Mouse (Mus musculus) stomach, embryonic 15.5 days (tissue): ENCODE results near the gene Tex26. TPM values are rescaled to one million over a fixed set of nuclear protein-coding genes. Genes with fewer than 3 reads are reported as not detected.

Source experiments
- ATAC-seq: fragments of 200-750 bp; cut with Nextera tagmentation; 2 replicates; pipeline ENCODE4 v1.8.0; 2017; ENCODE audit warnings: low read depth, moderate number of reproducible peaks, moderate TSS enrichment; ENCODE audit not compliant: insufficient read depth, low FRiP score
- H3K27ac ChIP-seq: fragments of 300-500 bp; sonication (generic); 2 replicates; pipeline ENCODE4 v1.5.1; 2015; ENCODE audit warnings: mild to moderate bottlenecking, inconsistent platforms
- H3K27me3 ChIP-seq: fragments of 300-500 bp; sonication (generic); replicated peaks from 2 replicates; pipeline ENCODE4 v1.6.1; 2015; ENCODE audit warnings: inconsistent platforms
- H3K36me3 ChIP-seq: fragments of 300-500 bp; sonication (generic); 2 replicates; pipeline ENCODE4 v1.6.1; 2015; ENCODE audit warnings: inconsistent platforms
- H3K4me1 ChIP-seq: fragments of 300-500 bp; sonication (generic); 2 replicates; pipeline ENCODE4 v1.6.1; 2015; ENCODE audit warnings: inconsistent platforms
- H3K4me2 ChIP-seq: fragments of 300-500 bp; sonication (generic); 2 replicates; pipeline ENCODE4 v1.6.1; 2015; ENCODE audit warnings: mild to moderate bottlenecking, inconsistent platforms
- H3K4me3 ChIP-seq: fragments of 300-500 bp; sonication (generic); replicated peaks from 2 replicates; pipeline ENCODE4 v1.5.1; 2015; ENCODE audit warnings: inconsistent platforms
- H3K9ac ChIP-seq: fragments of 300-500 bp; sonication (generic); 2 replicates; pipeline ENCODE4 v1.6.1; 2015; ENCODE audit warnings: inconsistent platforms
- H3K9me3 ChIP-seq: fragments of 300-500 bp; sonication (generic); 2 replicates; pipeline ENCODE4 v1.6.1; 2016; ENCODE audit warnings: inconsistent platforms
- WGBS: fragments of 180-500 bp; shearing (Covaris S2); methylation state at CpG from one replicate; pipeline ENCODE4 v1.1.7; 2015; 5-methylcytosine and 5-hydroxymethylcytosine counted together
- polyA plus RNA-seq: library from polyadenylated mRNA; unstranded; fragments of >200 nt; fragmentation: Nextera tagmentation; extraction: Ambion mirVana; gene quantifications from 2 replicates; pipeline ENCODE4 v1.2.1, GENCODE M21; 2015

The Tex26 gene
- polyA plus RNA-seq, 1 experiment from 2014 or later, result 0.27 TPM

DNA sequence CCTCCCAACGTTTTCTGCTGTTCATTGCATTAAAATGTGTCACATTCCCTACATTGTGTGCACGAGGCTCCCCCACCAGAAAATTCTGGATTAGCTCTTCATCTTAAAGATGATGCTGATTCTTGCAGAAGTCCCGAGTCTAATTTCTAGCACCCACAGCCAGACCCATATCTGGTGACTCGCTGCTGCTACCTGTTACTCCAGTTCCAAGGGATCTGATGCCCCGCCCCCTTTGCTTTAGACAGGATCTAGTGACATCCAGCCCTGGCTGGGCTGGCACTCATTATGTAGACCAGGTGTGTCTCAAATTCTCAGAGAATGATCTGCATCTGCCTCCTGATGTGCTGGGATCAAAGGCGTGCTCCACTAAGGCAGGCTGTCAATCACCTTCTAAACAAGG, 2.3 kb upstream of the Tex26 start:
- ATAC-seq, result no peak
- H3K9ac ChIP-seq, result no peak overlapping the region
- H3K4me3 ChIP-seq, result no peak overlapping the region
- no peaks in the 10 kb centered on the region for H3K9me3 ChIP-seq
- no peak overlapping the region for H3K27ac ChIP-seq
- WGBS, result 66% methylated on average over 6 of the region's 6 CpGs
- peaks cover 27% of the 10 kb centered on the region for H3K4me1 ChIP-seq
- no peaks in the 10 kb centered on the region for H3K36me3 ChIP-seq
- no peaks in the 10 kb centered on the region for H3K27me3 ChIP-seq
- H3K4me2 ChIP-seq, result no peak overlapping the region

DNA sequence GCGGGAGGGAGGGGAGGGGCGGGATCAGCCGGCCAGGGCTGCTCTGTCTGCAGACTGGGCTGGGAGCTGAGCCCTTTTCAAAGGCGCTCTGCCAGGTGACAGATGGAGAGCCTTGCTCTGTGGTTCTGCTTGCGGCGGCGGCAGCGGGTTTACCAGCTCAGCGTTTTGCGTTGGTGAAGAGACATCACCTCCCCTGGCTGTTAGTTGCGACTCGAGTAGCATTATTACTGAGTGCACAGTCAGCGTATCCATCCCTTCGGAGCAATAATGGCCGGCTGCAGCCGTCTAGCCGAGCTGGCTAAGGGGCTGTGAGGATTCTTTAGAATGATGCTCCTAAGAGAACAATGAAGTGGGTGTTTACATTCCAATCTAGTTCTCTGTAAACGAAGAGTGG, 717 bp downstream of the Tex26 start:
- peak; percentile 80 for ATAC-seq
- Histone ChIP-seq H3K27me3 (no peaks in the 10 kb centered on the region), H3K4me2 (peak overlapping the region; percentile 85), H3K27ac (peak overlapping the region; percentile 92), H3K4me3 (peak overlapping the region; percentile 44), H3K4me1 (peaks cover 24% of the 10 kb centered on the region), H3K9me3 (no peaks in the 10 kb centered on the region), H3K9ac (no peak overlapping the region), H3K36me3 (no peaks in the 10 kb centered on the region)
- WGBS, result under 1% methylated on average over 18 of the region's 18 CpGs

GRCm38 (mm10) chr5:149441646-149442276, 2.3 kb downstream of the Tex26 start:
- Histone ChIP-seq H3K9ac (no peak overlapping the region), H3K36me3 (no peaks in the 10 kb centered on the region), H3K4me3 (no peak overlapping the region), H3K27ac (no peak overlapping the region), H3K27me3 (no peaks in the 10 kb centered on the region), H3K4me2 (no peak overlapping the region), H3K9me3 (no peaks in the 10 kb centered on the region), H3K4me1 (peaks cover 23% of the 10 kb centered on the region)
- no peak for ATAC-seq
- 58% methylated on average over 14 of the region's 14 CpGs for WGBS

GRCm38 (mm10) chr5:149442277-149442660, 2.8 kb downstream of the Tex26 start:
- H3K4me2 ChIP-seq, result no peak overlapping the region
- H3K4me3 ChIP-seq, result no peak overlapping the region
- H3K9ac ChIP-seq, result no peak overlapping the region
- H3K27ac ChIP-seq, result no peak overlapping the region
- 62% methylated on average over 15 of the region's 15 CpGs for WGBS
- no peak for ATAC-seq
- H3K36me3 ChIP-seq, result no peaks in the 10 kb centered on the region
- H3K4me1 ChIP-seq, result peaks cover 23% of the 10 kb centered on the region
- H3K9me3 ChIP-seq, result no peaks in the 10 kb centered on the region
- H3K27me3 ChIP-seq, result no peaks in the 10 kb centered on the region

DNA sequence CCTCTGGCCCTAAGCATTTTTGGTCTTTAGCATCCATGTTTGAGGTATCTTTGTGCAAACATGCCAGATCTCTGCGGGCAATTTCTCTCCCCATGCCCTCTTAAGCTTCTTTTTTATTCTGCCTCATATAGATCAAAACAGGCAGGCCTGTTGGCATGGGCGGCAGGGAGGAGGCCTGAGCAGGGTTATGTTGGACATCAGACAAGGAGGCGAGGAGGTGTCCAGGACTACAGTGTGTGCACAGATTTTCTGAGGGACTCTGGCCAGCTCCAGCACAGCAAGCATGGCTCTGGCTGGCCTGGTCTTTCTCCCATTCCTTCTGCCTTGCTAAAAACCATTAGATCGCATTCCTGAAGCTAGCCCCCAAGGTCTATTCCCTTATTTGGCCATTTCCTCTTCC, 5.0 kb downstream of the Tex26 start:
- Histone ChIP-seq H3K27ac (no peak overlapping the region), H3K4me1 (peaks cover 18% of the 10 kb centered on the region), H3K9ac (no peak overlapping the region), H3K9me3 (no peaks in the 10 kb centered on the region), H3K4me2 (no peak overlapping the region), H3K36me3 (no peaks in the 10 kb centered on the region), H3K27me3 (no peaks in the 10 kb centered on the region), H3K4me3 (no peak overlapping the region)
- no peak for ATAC-seq
- 59% methylated on average over 4 of the region's 4 CpGs for WGBS

DNA sequence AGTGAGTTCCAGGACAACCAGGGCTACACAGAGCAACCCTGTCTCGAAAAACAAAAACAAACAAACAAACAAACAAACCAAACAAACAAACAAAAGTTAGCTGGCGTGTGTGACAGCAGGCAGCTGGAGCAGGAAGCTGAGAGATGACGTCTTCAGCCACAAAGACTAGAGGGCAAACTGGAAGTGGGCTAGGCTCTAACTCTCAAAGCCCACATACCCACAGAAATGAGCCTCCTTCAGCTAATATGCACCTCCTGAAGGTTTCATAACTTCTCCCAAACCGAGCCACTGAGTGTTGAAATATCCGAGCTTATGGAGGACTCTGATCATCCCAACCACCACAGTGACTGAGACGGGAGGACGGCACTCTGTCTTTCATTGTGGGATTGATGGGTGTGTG, 7.0 kb downstream of the Tex26 start:
- H3K4me2 ChIP-seq, result no peak overlapping the region
- no peak for ATAC-seq
- H3K4me1 ChIP-seq, result 0 out of 2 replicates have a peak, but pooled peaks cover 3% of the 10 kb centered on the region
- no peak overlapping the region for H3K4me3 ChIP-seq
- H3K9ac ChIP-seq, result no peak overlapping the region
- no peaks in the 10 kb centered on the region for H3K27me3 ChIP-seq
- H3K36me3 ChIP-seq, result no peaks in the 10 kb centered on the region
- WGBS, result 85% methylated on average over 7 of the region's 7 CpGs
- no peaks in the 10 kb centered on the region for H3K9me3 ChIP-seq
- no peak overlapping the region for H3K27ac ChIP-seq

DNA sequence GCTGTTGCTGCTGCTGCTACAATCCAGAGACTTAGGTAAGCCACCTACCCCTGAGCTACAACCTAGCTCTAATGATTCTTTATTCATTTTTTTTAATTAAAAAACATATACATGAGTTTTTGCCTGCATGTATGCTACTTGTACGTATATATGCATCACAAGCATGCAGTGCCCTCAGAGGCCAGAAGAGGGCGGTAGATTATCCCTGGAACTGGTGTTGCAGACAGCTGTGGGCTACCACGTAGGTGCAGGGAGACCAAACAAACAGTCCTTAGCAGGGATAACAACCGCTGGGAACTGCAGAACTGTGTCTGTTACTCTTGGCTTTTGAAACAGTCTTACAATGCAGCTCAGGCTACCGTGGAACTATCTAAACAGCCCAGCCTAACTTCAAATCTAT, 8.3 kb downstream of the Tex26 start:
- H3K4me2 ChIP-seq, result no peak overlapping the region
- H3K9me3 ChIP-seq, result no peaks in the 10 kb centered on the region
- H3K36me3 ChIP-seq, result no peaks in the 10 kb centered on the region
- H3K27me3 ChIP-seq, result no peaks in the 10 kb centered on the region
- WGBS, result 85% methylated on average over 5 of the region's 5 CpGs
- 0 out of 2 replicates have a peak, but pooled peaks cover 3% of the 10 kb centered on the region for H3K4me1 ChIP-seq
- H3K4me3 ChIP-seq, result no peak overlapping the region
- no peak for ATAC-seq
- no peak overlapping the region for H3K9ac ChIP-seq
- H3K27ac ChIP-seq, result no peak overlapping the region

DNA sequence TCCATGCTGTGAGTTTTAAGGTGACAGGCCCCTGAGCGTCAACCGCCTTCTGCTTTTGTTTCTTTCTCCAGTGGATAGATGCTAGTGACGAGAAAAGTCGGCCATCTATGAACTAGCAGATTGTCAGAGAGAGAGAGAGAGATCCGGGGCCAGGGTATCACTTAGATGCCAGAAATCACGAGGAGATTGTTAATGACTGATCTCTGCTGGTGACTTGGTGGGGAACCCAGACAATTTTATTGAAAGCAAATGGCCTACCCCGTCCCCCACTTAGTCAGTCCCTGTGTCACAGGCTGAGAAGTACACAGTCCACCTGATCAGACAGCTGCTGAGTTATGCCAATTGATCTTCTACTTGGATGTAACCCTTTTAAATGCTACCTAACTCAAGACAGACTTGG, 9.9 kb downstream of the Tex26 start:
- H3K27ac ChIP-seq, result no peak overlapping the region
- 0 out of 2 replicates have a peak, but pooled peaks cover 3% of the 10 kb centered on the region for H3K4me1 ChIP-seq
- ATAC-seq, result no peak
- no peak overlapping the region for H3K9ac ChIP-seq
- H3K9me3 ChIP-seq, result no peaks in the 10 kb centered on the region
- H3K4me2 ChIP-seq, result no peak overlapping the region
- H3K36me3 ChIP-seq, result no peaks in the 10 kb centered on the region
- H3K27me3 ChIP-seq, result no peaks in the 10 kb centered on the region
- no peak overlapping the region for H3K4me3 ChIP-seq
- 87% methylated on average over 7 of the region's 7 CpGs for WGBS

- 64% methylated on average over 7 of the region's 7 CpGs for WGBS
- ATAC-seq, result no peak
- no peak overlapping the region for H3K4me2 ChIP-seq
- H3K27ac ChIP-seq, result no peak overlapping the region
- no peaks in the 10 kb centered on the region for H3K4me1 ChIP-seq
- H3K27me3 ChIP-seq, result no peaks in the 10 kb centered on the region
- H3K36me3 ChIP-seq, result no peaks in the 10 kb centered on the region
- no peak overlapping the region for H3K4me3 ChIP-seq
- H3K9ac ChIP-seq, result no peak overlapping the region
- no peaks in the 10 kb centered on the region for H3K9me3 ChIP-seq
These were observed 11.8 kb downstream of the Tex26 start for GRCm38 (mm10) chr5:149451209-149451681.

- no peak overlapping the region for H3K4me3 ChIP-seq
- 30% methylated on average over 6 of the region's 6 CpGs for WGBS
- H3K4me2 ChIP-seq, result no peak overlapping the region
- H3K9me3 ChIP-seq, result no peaks in the 10 kb centered on the region
- H3K36me3 ChIP-seq, result no peaks in the 10 kb centered on the region
- no peaks in the 10 kb centered on the region for H3K4me1 ChIP-seq
- no peak overlapping the region for H3K27ac ChIP-seq
- no peak for ATAC-seq
- no peaks in the 10 kb centered on the region for H3K27me3 ChIP-seq
- no peak overlapping the region for H3K9ac ChIP-seq
These were observed 14.8 kb downstream of the Tex26 start for GRCm38 (mm10) chr5:149454281-149454680.

GRCm38 (mm10) chr5:149456544-149456943, 17.1 kb downstream of the Tex26 start:
- Histone ChIP-seq H3K9me3 (no peaks in the 10 kb centered on the region), H3K4me1 (no peaks in the 10 kb centered on the region), H3K9ac (no peak overlapping the region), H3K4me3 (no peak overlapping the region), H3K27ac (no peak overlapping the region), H3K4me2 (no peak overlapping the region), H3K27me3 (no peaks in the 10 kb centered on the region), H3K36me3 (no peaks in the 10 kb centered on the region)
- ATAC-seq, result no peak
- 79% methylated on average over 7 of the region's 7 CpGs for WGBS

GRCm38 (mm10) chr5:149462071-149462470, 22.6 kb downstream of the Tex26 start:
- Histone ChIP-seq H3K27ac (no peak overlapping the region), H3K9me3 (no peaks in the 10 kb centered on the region), H3K36me3 (no peaks in the 10 kb centered on the region), H3K4me2 (no peak overlapping the region), H3K27me3 (no peaks in the 10 kb centered on the region), H3K4me3 (no peak overlapping the region), H3K4me1 (no peaks in the 10 kb centered on the region), H3K9ac (no peak overlapping the region)
- no peak for ATAC-seq
- 64% methylated on average over 3 of the region's 3 CpGs for WGBS

DNA sequence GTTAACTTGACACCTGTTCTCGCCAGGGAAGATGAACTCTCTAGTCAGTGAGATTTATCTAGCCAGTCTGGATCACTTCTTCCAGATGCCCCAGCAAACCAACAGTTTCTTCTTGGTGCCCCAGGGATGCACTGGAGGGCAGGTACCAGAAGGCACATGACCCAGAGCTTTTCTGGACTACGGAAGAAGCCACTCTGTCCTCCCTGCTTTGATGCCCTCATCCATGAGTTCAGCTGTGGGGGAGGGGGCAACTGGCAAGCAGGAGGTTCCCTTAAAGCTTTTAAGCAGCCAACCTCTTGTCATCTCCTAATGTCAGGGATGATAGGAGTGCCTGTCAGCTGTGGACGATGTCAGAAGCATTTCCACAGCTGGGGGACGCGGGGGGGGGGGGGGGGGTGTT, 25.8 kb downstream of the Tex26 start:
- Histone ChIP-seq H3K9ac (no peak overlapping the region), H3K27me3 (no peaks in the 10 kb centered on the region), H3K4me1 (no peaks in the 10 kb centered on the region), H3K4me3 (no peak overlapping the region), H3K27ac (no peak overlapping the region), H3K36me3 (no peaks in the 10 kb centered on the region), H3K9me3 (no peaks in the 10 kb centered on the region), H3K4me2 (no peak overlapping the region)
- no peak for ATAC-seq
- WGBS, result 44% methylated on average over 4 of the region's 5 CpGs
